Mouse (Mus musculus) central nervous system, embryonic 18 days (tissue): ENCODE data around the gene 4930544D05Rik. TPM values are rescaled to one million over a fixed set of nuclear protein-coding genes. Genes with fewer than 3 reads are reported as not detected.

ENCODE experiments used
- polyA plus RNA-seq: library from polyadenylated mRNA; depleted of rRNA; stranded (reverse); fragments of >200 nt; gene quantifications from 2 replicates; pipeline ENCODE4 v1.2.3, GENCODE M21; 2012; rRNA removed

The 4930544D05Rik gene
- polyA plus RNA-seq, result 0.12 TPM in 1 of 2 replicates, not detected in the other

GRCm38 (mm10) chr11:70615516-70616093 is at the start of gene 4930544D05Rik:
TSS of gene 4930544D05Rik (plus strand) at chr11:70615848.

GRCm38 (mm10) chr11:70619101-70619500 is 3.5 kb downstream of the 4930544D05Rik start, which contains the start of gene Chrne:
TSS of gene Chrne (minus strand) at chr11:70619216.

GRCm38 (mm10) chr11:70638714-70639278 is 23.1 kb downstream of the 4930544D05Rik start, which contains the start of gene Gp1ba:
TSS of gene Gp1ba (plus strand) at chr11:70639122.

GRCm38 (mm10) chr11:70646691-70647650 is 31.3 kb downstream of the 4930544D05Rik start, which contains the start of the genes Rnf167 and Slc25a11:
TSS of gene Rnf167 (plus strand) at chr11:70647235.
TSS of gene Slc25a11 (minus strand) at chr11:70647479.

GRCm38 (mm10) chr11:70654198-70654922 is 38.7 kb downstream of the 4930544D05Rik start, which contains the start of gene Pfn1:
TSS of gene Pfn1 (minus strand) at chr11:70654644.

GRCm38 (mm10) chr11:70656964-70657363 is 41.3 kb downstream of the 4930544D05Rik start, which contains the start of gene Eno3:
TSS of gene Eno3 (plus strand) at chr11:70657202.

Other genes starting within 250 kb of the 4930544D05Rik start
- gene Pelp1, start 205.8 kb upstream of the 4930544D05Rik start, polyA plus RNA-seq, result 22.4 and 26.1 TPM in 2 replicates
- gene Arrb2, start 183.2 kb upstream of the 4930544D05Rik start, polyA plus RNA-seq, result 64.3 and 77.9 TPM in 2 replicates
- gene Med11, start 163.9 kb upstream of the 4930544D05Rik start, polyA plus RNA-seq, result 29.5 and 33.2 TPM in 2 replicates
- 1.4 and 1.6 TPM in 2 replicates for gene Zmynd15, start 156.4 kb upstream of the 4930544D05Rik start, polyA plus RNA-seq
- 2.1 and 4.0 TPM in 2 replicates for gene Cxcl16, start 155.9 kb upstream of the 4930544D05Rik start, polyA plus RNA-seq
- gene Tm4sf5, start 110.6 kb upstream of the 4930544D05Rik start, polyA plus RNA-seq, result 5.3 and 6.0 TPM in 2 replicates
- 0.17 TPM in 1 of 2 replicates, not detected in the other for gene Vmo1, start 101.2 kb upstream of the 4930544D05Rik start, polyA plus RNA-seq
- gene Gltpd2, start 96.7 kb upstream of the 4930544D05Rik start, polyA plus RNA-seq, result not detected in 2 replicates
- 411 and 440 TPM in 2 replicates for gene Psmb6, start 90.5 kb upstream of the 4930544D05Rik start, polyA plus RNA-seq
- not detected in 2 replicates for gene Gm40193, start 82.9 kb upstream of the 4930544D05Rik start, polyA plus RNA-seq
- gene Pld2, start 75.8 kb upstream of the 4930544D05Rik start, polyA plus RNA-seq, result 30.0 and 37.4 TPM in 2 replicates
- gene Mink1, start 53.0 kb upstream of the 4930544D05Rik start, polyA plus RNA-seq, result 97.3 and 104 TPM in 2 replicates
- gene Chrne, start 3.4 kb downstream of the 4930544D05Rik start, polyA plus RNA-seq, result 0.13 and 0.53 TPM in 2 replicates
- 0.05 TPM in 1 of 2 replicates, not detected in the other for gene Gp1ba, start 23.3 kb downstream of the 4930544D05Rik start, polyA plus RNA-seq
- gene Rnf167, start 31.4 kb downstream of the 4930544D05Rik start, polyA plus RNA-seq, result 96.5 and 96.7 TPM in 2 replicates
- gene Slc25a11, start 31.6 kb downstream of the 4930544D05Rik start, polyA plus RNA-seq, result 113 and 117 TPM in 2 replicates
- gene Pfn1, start 38.8 kb downstream of the 4930544D05Rik start, polyA plus RNA-seq, result 321 and 340 TPM in 2 replicates
- 17.5 and 44.8 TPM in 2 replicates for gene Eno3, start 41.4 kb downstream of the 4930544D05Rik start, polyA plus RNA-seq
- gene Spag7, start 53.6 kb downstream of the 4930544D05Rik start, polyA plus RNA-seq, result 70.3 and 73.0 TPM in 2 replicates
- 20.3 and 22.8 TPM in 2 replicates for gene Camta2, start 72.3 kb downstream of the 4930544D05Rik start, polyA plus RNA-seq
- gene Inca1, start 84.3 kb downstream of the 4930544D05Rik start, polyA plus RNA-seq, result 0.49 and 0.56 TPM in 2 replicates
- 16.3 and 18.0 TPM in 2 replicates for gene Kif1c, start 84.7 kb downstream of the 4930544D05Rik start, polyA plus RNA-seq
- 9.1 TPM in 2 replicates for gene Zfp3, start 148.4 kb downstream of the 4930544D05Rik start, polyA plus RNA-seq
- gene Scimp, start 196.7 kb downstream of the 4930544D05Rik start, polyA plus RNA-seq, result 0.07 TPM in 1 of 2 replicates, not detected in the other
- 35.8 and 38.5 TPM in 2 replicates for gene Rabep1, start 228.9 kb downstream of the 4930544D05Rik start, polyA plus RNA-seq